In the genomic region with DNA sequence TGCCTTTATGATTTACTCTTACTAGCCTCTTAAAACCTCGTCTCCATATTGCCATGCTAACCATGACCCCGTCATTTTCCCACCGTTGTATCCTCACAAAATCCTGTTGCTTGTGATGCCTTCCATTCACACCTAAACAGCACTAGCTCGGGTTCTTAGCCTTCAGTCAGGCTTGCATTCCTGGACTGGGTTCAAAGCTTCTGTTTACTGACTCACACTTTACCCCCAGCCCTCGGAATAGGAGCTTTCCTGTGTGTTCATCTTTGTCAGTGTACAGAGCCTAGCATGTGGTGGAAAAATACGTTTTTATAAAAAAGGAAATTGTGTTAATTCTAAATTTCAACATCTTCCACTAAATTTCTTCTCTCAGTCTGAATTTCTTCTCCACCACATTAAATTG, we compare ENCODE assay signal across 27 mouse cellular contexts.
"Had no signal": no experiment of that assay in that cellular context is flagged by ENCODE, and none has a peak within 500 bp of the region (broad histone marks: within the 10 kb centered on the region; RNA-seq: fewer than 3 reads in every experiment).

No protein-coding gene starts in this region.

- ATAC-seq: forebrain, embryonic 13.5 days; forebrain, embryonic 14.5 days; forebrain, embryonic 15.5 days; forebrain, embryonic 16.5 days; forebrain, postnatal 0 days had no signal

- H3K4me1 ChIP-seq: embryonic facial prominence, embryonic 12.5 days; forebrain, embryonic 15.5 days had no signal

- H3K27me3 ChIP-seq: embryonic facial prominence, embryonic 12.5 days; embryonic facial prominence, embryonic 13.5 days; embryonic facial prominence, embryonic 15.5 days; forebrain, embryonic 12.5 days; forebrain, embryonic 13.5 days; forebrain, embryonic 15.5 days had no signal

- H3K9me3 ChIP-seq: embryonic facial prominence, embryonic 10.5 days; embryonic facial prominence, embryonic 12.5 days; embryonic facial prominence, embryonic 13.5 days; embryonic facial prominence, embryonic 15.5 days; forebrain, embryonic 10.5 days; forebrain, embryonic 12.5 days; forebrain, embryonic 13.5 days; forebrain, embryonic 15.5 days; heart, embryonic 10.5 days had no signal

- H3K9ac ChIP-seq: embryonic facial prominence, embryonic 12.5 days; embryonic facial prominence, embryonic 13.5 days; embryonic facial prominence, embryonic 15.5 days; forebrain, embryonic 12.5 days; forebrain, embryonic 13.5 days; forebrain, embryonic 15.5 days; forebrain, postnatal 0 days had no signal

- DNase-seq: cerebellum, adult 9-10 months; cerebellum, adult 9-11 months; cerebellum, postnatal 10 days; cerebellum, postnatal 14 days; cerebellum, postnatal 25 days; cerebellum, postnatal 36 days; embryo, embryonic 11 days; forebrain, postnatal 0 days; gastrocnemius, adult 2 months; gastrocnemius, postnatal 10 days; gastrocnemius, postnatal 14 days; gastrocnemius, postnatal 25 days; gastrocnemius, postnatal 36 days; heart, adult 18-20 months; heart, adult 2 months had no signal

- H3K27ac ChIP-seq: embryonic facial prominence, embryonic 10.5 days; embryonic facial prominence, embryonic 12.5 days; embryonic facial prominence, embryonic 13.5 days; embryonic facial prominence, embryonic 15.5 days; forebrain, embryonic 10.5 days; forebrain, embryonic 12.5 days; forebrain, embryonic 13.5 days; forebrain, embryonic 15.5 days; gastrocnemius, adult 2 months; heart, adult 2 months; heart, embryonic 10.5 days had no signal

- H3K4me3 ChIP-seq: embryonic facial prominence, embryonic 10.5 days; embryonic facial prominence, embryonic 12.5 days; embryonic facial prominence, embryonic 13.5 days; embryonic facial prominence, embryonic 15.5 days; erythroblast, embryonic 14.5 days; forebrain, embryonic 10.5 days; forebrain, embryonic 12.5 days; forebrain, embryonic 13.5 days; forebrain, embryonic 15.5 days; gastrocnemius, adult 2 months; heart, adult 2 months; heart, embryonic 10.5 days had no signal

- H3K4me2 ChIP-seq: embryonic facial prominence, embryonic 12.5 days; embryonic facial prominence, embryonic 13.5 days; embryonic facial prominence, embryonic 15.5 days; forebrain, embryonic 12.5 days; forebrain, embryonic 13.5 days; forebrain, embryonic 15.5 days had no signal
